Mouse (Mus musculus) olfactory bulb, adult 2 months (tissue): ENCODE measurements around the gene Ppip5k2. TPM values are rescaled to one million over a fixed set of nuclear protein-coding genes. Genes with fewer than 3 reads are reported as not detected.

Experiments used
- H3K27ac ChIP-seq: fragments of 200-500 bp; 2 replicates; pipeline ENCODE4 v1.5.1; 2012; ENCODE audit warnings: low read depth, low read length; ENCODE audit not compliant: insufficient read depth
- H3K4me1 ChIP-seq: fragments of 200-500 bp; 2 replicates; pipeline ENCODE4 v1.6.1; 2012; ENCODE audit warnings: low read length; ENCODE audit not compliant: control insufficient read depth, insufficient read depth
- H3K4me3 ChIP-seq: fragments of 200-500 bp; 2 replicates; pipeline ENCODE4 v1.5.1; 2012; ENCODE audit warnings: mild to moderate bottlenecking, low read depth, low read length, moderate library complexity; ENCODE audit not compliant: insufficient read depth
- CTCF ChIP-seq: fragments of 200-500 bp; IDR thresholded peaks from 2 replicates; pipeline ENCODE4 v1.5.1; 2012; ENCODE audit warnings: low read depth, mild to moderate bottlenecking, low read length, moderate library complexity; ENCODE audit not compliant: insufficient read depth
- POLR2A ChIP-seq: fragments of 200-500 bp; IDR thresholded peaks from 2 replicates; pipeline ENCODE4 v1.6.1; 2012; ENCODE audit warnings: mild to moderate bottlenecking, low read depth, low read length, moderate library complexity; ENCODE audit not compliant: insufficient read depth
- WGBS: fragments of 180-500 bp; shearing (Covaris S2); methylation state at CpG from one replicate; pipeline ENCODE4 v1.1.7; 2018; 5-methylcytosine and 5-hydroxymethylcytosine counted together
- polyA plus RNA-seq: library from polyadenylated mRNA; stranded (reverse); fragments of >200 nt; gene quantifications from 2 replicates; pipeline ENCODE4 v1.2.4, GENCODE M21; 2012; ENCODE audit warnings: low replicate concordance; ENCODE audit not compliant: missing spikeins, insufficient read depth, insufficient read length

Gene Ppip5k2
- polyA plus RNA-seq, 1 experiment, result not detected

GRCm38 (mm10) chr1:97743063-97743462 lies 27.1 kb downstream of the Ppip5k2 start:
- WGBS, result 95% methylated on average over 1 of the region's 1 CpGs
- Histone ChIP-seq H3K4me1 (no peaks in the 10 kb centered on the region), H3K27ac (no peak overlapping the region), H3K4me3 (no peak overlapping the region)
- TF ChIP-seq CTCF, result no peak
- no peak for TF ChIP-seq POLR2A

DNA sequence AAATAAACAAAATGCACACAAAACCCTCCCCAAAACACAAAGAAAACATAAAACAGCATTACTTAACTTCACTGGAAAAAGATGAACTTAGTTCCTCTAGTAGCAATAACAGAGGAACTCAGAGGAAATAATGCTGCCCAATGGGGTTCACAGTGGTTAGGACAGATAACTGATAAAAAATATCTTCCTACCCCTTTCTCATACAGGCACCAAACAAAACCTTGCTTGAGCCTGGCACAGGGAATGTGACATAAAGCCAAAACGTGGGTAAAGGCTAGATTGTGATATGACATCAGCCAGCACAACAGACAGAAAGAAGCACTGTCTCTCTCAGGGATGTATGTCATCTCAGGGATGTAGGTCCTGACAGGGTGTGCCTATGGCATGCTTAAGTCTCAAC lies 40.9 kb downstream of the Ppip5k2 start:
- H3K4me1 ChIP-seq, result no peaks in the 10 kb centered on the region
- H3K4me3 ChIP-seq, result no peak overlapping the region
- 62% methylated on average over 1 of the region's 1 CpGs for WGBS
- TF ChIP-seq CTCF (no peak), POLR2A (no peak)
- H3K27ac ChIP-seq, result no peak overlapping the region

- H3K4me3 ChIP-seq, result no peak overlapping the region
- H3K27ac ChIP-seq, result no peak overlapping the region
- TF ChIP-seq CTCF, result no peak
- TF ChIP-seq POLR2A, result no peak
- 79% methylated on average over 2 of the region's 2 CpGs for WGBS
- no peaks in the 10 kb centered on the region for H3K4me1 ChIP-seq
Measured at GRCm38 (mm10) chr1:97726730-97727129, 43.5 kb downstream of the Ppip5k2 start.

DNA sequence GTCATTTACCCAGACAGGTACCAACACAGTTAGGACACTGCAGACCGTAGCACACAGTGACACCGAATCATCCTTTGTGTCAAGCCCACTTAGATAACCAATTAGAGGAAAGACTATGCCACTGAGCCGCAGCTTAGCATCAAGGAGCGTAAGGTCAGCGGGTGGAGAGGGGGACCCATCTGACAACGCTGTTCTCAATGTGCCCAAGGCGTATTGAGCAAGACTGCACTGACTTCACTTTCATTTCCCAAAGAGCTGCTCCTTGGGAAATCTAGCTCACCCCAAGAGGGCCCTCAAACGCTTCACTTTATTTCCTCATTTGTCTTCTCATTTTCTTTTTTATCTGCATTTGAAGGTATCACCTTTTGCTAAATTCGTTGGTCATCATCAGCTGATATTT lies 51.8 kb downstream of the Ppip5k2 start:
- Histone ChIP-seq H3K4me1 (peaks cover 4% of the 10 kb centered on the region; the same call in 1 of the 2 replicates), H3K4me3 (no peak overlapping the region), H3K27ac (no peak overlapping the region)
- TF ChIP-seq CTCF (no peak), POLR2A (no peak)
- 91% methylated on average over 9 of the region's 9 CpGs for WGBS

GRCm38 (mm10) chr1:97714334-97714868 lies 55.8 kb downstream of the Ppip5k2 start:
- H3K27ac ChIP-seq, result no peak overlapping the region
- 53% methylated on average over 11 of the region's 11 CpGs for WGBS
- TF ChIP-seq POLR2A, result no peak
- no peak for TF ChIP-seq CTCF
- peaks cover 4% of the 10 kb centered on the region; the same call in 1 of the 2 replicates for H3K4me1 ChIP-seq
- no peak overlapping the region for H3K4me3 ChIP-seq

DNA sequence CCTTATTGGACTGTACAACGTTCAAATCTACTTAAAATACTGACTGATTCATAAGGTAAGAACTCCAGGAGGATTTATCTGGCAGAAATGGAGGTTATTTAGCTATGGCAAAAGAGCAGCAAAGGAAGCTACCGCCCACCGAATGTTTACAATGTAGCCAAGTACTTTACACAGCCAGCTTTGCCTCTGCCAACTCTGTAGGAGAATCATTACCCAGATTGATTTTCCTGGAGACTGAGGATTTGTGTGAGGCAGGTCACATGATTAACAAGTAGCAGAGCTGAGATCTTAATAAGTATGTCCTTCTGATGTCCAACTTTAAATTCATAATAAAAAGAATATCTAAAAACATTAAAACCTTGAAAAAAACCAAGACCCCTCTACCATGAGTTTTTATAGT lies 59.7 kb downstream of the Ppip5k2 start:
- TF ChIP-seq POLR2A (no peak), CTCF (no peak)
- peaks cover 4% of the 10 kb centered on the region; the same call in 1 of the 2 replicates for H3K4me1 ChIP-seq
- no peak overlapping the region for H3K27ac ChIP-seq
- 76% methylated on average over 3 of the region's 3 CpGs for WGBS
- H3K4me3 ChIP-seq, result no peak overlapping the region

- TF ChIP-seq POLR2A (no peak), CTCF (no peak)
- Histone ChIP-seq H3K27ac (no peak overlapping the region), H3K4me3 (no peak overlapping the region), H3K4me1 (no peaks in the 10 kb centered on the region)
Measured at GRCm38 (mm10) chr1:97705389-97705788, 64.8 kb downstream of the Ppip5k2 start.

DNA sequence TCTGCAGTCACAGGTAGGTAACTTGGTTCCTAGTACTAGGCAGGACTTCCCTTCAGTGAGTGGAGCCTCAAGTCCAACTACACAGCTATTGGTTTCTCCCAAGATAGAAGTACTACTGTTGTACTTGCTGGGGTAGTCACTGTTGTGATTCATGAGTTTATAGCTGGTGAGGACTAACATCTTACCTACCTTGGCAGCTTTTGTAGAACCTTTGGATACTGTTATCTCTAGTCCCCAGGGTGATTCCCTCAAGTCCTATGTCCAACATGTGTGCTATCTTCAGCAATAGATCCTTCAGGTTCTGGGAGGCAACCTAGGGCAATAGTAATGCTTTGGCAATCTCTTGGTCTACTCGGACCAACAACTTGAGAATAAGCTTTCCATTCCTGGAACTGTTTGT lies 65.6 kb downstream of the Ppip5k2 start:
- WGBS, result 97% methylated on average over 1 of the region's 1 CpGs
- H3K27ac ChIP-seq, result no peak overlapping the region
- no peak overlapping the region for H3K4me3 ChIP-seq
- no peaks in the 10 kb centered on the region for H3K4me1 ChIP-seq
- TF ChIP-seq CTCF, result no peak
- no peak for TF ChIP-seq POLR2A

- TF ChIP-seq CTCF, result no peak
- H3K4me1 ChIP-seq, result peaks cover 4% of the 10 kb centered on the region; the same call in 1 of the 2 replicates
- no peak overlapping the region for H3K4me3 ChIP-seq
- 28% methylated on average over 11 of the region's 11 CpGs for WGBS
- no peak overlapping the region for H3K27ac ChIP-seq
Measured at GRCm38 (mm10) chr1:97698956-97699570, 71.1 kb downstream of the Ppip5k2 start.

DNA sequence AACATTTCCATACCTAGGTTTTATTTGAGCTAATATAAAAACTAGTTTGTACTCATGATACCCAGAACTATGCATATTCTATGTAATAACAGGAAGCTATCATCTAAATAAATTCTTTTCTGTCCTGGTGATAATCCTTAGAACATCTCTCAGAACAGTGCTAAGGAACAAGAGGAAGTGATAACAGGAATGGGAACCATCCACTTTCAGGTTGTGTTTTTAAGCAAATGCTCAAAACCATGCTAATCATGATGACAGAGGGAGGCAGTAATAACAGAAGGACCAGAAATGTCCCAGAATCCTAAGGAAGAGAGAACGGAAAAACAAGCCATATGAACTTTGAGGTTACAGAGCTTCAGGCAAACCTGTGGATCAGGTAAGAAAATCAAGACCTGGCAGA lies 72.9 kb downstream of the Ppip5k2 start:
- WGBS, result 89% methylated on average over 1 of the region's 1 CpGs
- no peak overlapping the region for H3K4me3 ChIP-seq
- no peak for TF ChIP-seq CTCF
- TF ChIP-seq POLR2A, result no peak
- H3K27ac ChIP-seq, result no peak overlapping the region
- H3K4me1 ChIP-seq, result peaks cover 4% of the 10 kb centered on the region; the same call in 1 of the 2 replicates
